Mouse (Mus musculus) retina, adult 2 months (tissue): ENCODE measurements around the gene Rab25.

ENCODE experiments used
- DNase-seq: peaks from one replicate; pipeline ENCODE4 v3.0.0-alpha.2; 2012; ENCODE audit warnings: low read depth, low spot score

The Rab25 gene

GRCm38 (mm10) chr3:88526157-88527131 lies 21.7 kb downstream of the Rab25 start:
- peak; percentile 71 for DNase-seq

GRCm38 (mm10) chr3:88525021-88525420 lies 23.1 kb downstream of the Rab25 start:
- no peak for DNase-seq

GRCm38 (mm10) chr3:88523027-88523426 lies 25.1 kb downstream of the Rab25 start:
- no peak for DNase-seq

GRCm38 (mm10) chr3:88521803-88522331 lies 26.2 kb downstream of the Rab25 start:
- DNase-seq, result no peak

GRCm38 (mm10) chr3:88521156-88521555 lies 26.9 kb downstream of the Rab25 start:
- no peak for DNase-seq

GRCm38 (mm10) chr3:88520078-88520477 lies 28.0 kb downstream of the Rab25 start:
- DNase-seq, result no peak

- no peak for DNase-seq
Measured at GRCm38 (mm10) chr3:88518411-88518810, 29.7 kb downstream of the Rab25 start.

GRCm38 (mm10) chr3:88516407-88516806 lies 31.7 kb downstream of the Rab25 start:
- DNase-seq, result no peak

GRCm38 (mm10) chr3:88515095-88515386 lies 33.1 kb downstream of the Rab25 start:
- no peak for DNase-seq

GRCm38 (mm10) chr3:88514231-88515094 lies 33.6 kb downstream of the Rab25 start:
- no peak for DNase-seq

GRCm38 (mm10) chr3:88513546-88514115 lies 34.5 kb downstream of the Rab25 start:
- DNase-seq, result no peak

- no peak for DNase-seq
Measured at GRCm38 (mm10) chr3:88512896-88513545, 35.1 kb downstream of the Rab25 start.

GRCm38 (mm10) chr3:88512141-88512895 lies 35.8 kb downstream of the Rab25 start:
- DNase-seq, result no peak

- no peak for DNase-seq
Measured at GRCm38 (mm10) chr3:88511559-88511958, 36.5 kb downstream of the Rab25 start.

- no peak for DNase-seq
Measured at GRCm38 (mm10) chr3:88510421-88511289, 37.4 kb downstream of the Rab25 start.

GRCm38 (mm10) chr3:88509692-88510420 lies 38.2 kb downstream of the Rab25 start, which contains the start of gene Lmna:
Gene Lmna, minus strand, starts transcription at chr3:88509956.
- DNase-seq, result no peak

- DNase-seq, result no peak
Measured at GRCm38 (mm10) chr3:88509250-88509649, 38.9 kb downstream of the Rab25 start.

- DNase-seq, result no peak
Measured at GRCm38 (mm10) chr3:88505765-88506164, 42.3 kb downstream of the Rab25 start.

GRCm38 (mm10) chr3:88505081-88505480 lies 43.0 kb downstream of the Rab25 start:
- no peak for DNase-seq
